Mouse (Mus musculus) midbrain, embryonic 11.5 days (tissue): ENCODE measurements around the gene Cd3g. TPM values are rescaled to one million over a fixed set of nuclear protein-coding genes. Genes with fewer than 3 reads are reported as not detected.

Source experiments
- polyA plus RNA-seq: library from polyadenylated mRNA; unstranded; fragments of >200 nt; fragmentation: Nextera tagmentation; extraction: Ambion mirVana; gene quantifications from 2 replicates; pipeline ENCODE4 v1.2.1, GENCODE M21; 2014

The Cd3g gene
- polyA plus RNA-seq, 1 experiment from 2014 or later, result not detected

Other genes with a start within 250 kb of the Cd3g start
- 28.8 and 32.8 TPM in 2 replicates for gene Phldb1, start 245.2 kb downstream of the Cd3g start, polyA plus RNA-seq
- 191 and 213 TPM in 2 replicates for gene Arcn1, start 212.6 kb downstream of the Cd3g start, polyA plus RNA-seq
- 141 and 149 TPM in 2 replicates for gene Ift46, start 212.5 kb downstream of the Cd3g start, polyA plus RNA-seq
- 2.1 and 2.7 TPM in 2 replicates for gene Tmem25, start 181.1 kb downstream of the Cd3g start, polyA plus RNA-seq
- not detected in 2 replicates for gene Ttc36, start 177.4 kb downstream of the Cd3g start, polyA plus RNA-seq
- gene Kmt2a, start 99.1 kb downstream of the Cd3g start, polyA plus RNA-seq, result 14.0 and 19.4 TPM in 2 replicates
- 574 and 619 TPM in 2 replicates for gene Atp5l, start 59.7 kb downstream of the Cd3g start, polyA plus RNA-seq
- gene Ube4a, start 14.8 kb downstream of the Cd3g start, polyA plus RNA-seq, result 32.1 and 37.2 TPM in 2 replicates
- gene Cd3d, start 1.4 kb upstream of the Cd3g start, polyA plus RNA-seq, result not detected in 2 replicates
- not detected in 2 replicates for gene Cd3e, start 29.2 kb upstream of the Cd3g start, polyA plus RNA-seq
- gene Mpzl2, start 59.4 kb upstream of the Cd3g start, polyA plus RNA-seq, result 0.63 and 0.65 TPM in 2 replicates
- gene Mpzl3, start 74.8 kb upstream of the Cd3g start, polyA plus RNA-seq, result 2.3 and 2.6 TPM in 2 replicates
- 0.31 TPM in 1 of 2 replicates, not detected in the other for gene Jaml, start 98.8 kb upstream of the Cd3g start, polyA plus RNA-seq
- gene Scn2b, start 137.4 kb upstream of the Cd3g start, polyA plus RNA-seq, result 3.4 and 3.5 TPM in 2 replicates
- 0.03 and 0.08 TPM in 2 replicates for gene Scn4b, start 158.0 kb upstream of the Cd3g start, polyA plus RNA-seq
- gene BC049352, start 201.6 kb upstream of the Cd3g start, polyA plus RNA-seq, result not detected in 2 replicates
- not detected in 2 replicates for gene Tmprss4, start 223.7 kb upstream of the Cd3g start, polyA plus RNA-seq